Mouse (Mus musculus) hematopoietic stem cell, adult 5-6 weeks (primary cell): ENCODE results near the gene Dcaf6. TPM values are rescaled to one million over a fixed set of nuclear protein-coding genes. Genes with fewer than 3 reads are reported as not detected.
A peak's percentile ranks its signal among the peaks of the same experiment; 100 is the strongest.

Experiments
- ATAC-seq, 2 experiments: fragments of 125-278 bp in 1 of 2; replicated peaks in 1 of 2; 2 replicates each; pipeline ENCODE4 v1.8.0; 2016 to 2017; ENCODE audit warnings: inconsistent platforms in 2 of 2, mild to moderate bottlenecking in 2 of 2, moderate number of reproducible peaks in 2 of 2, low read depth in 1 of 2, moderate TSS enrichment in 1 of 2; ENCODE audit not compliant: low FRiP score in 2 of 2, poor library complexity in 2 of 2, severe bottlenecking in 2 of 2, insufficient read depth in 1 of 2, low TSS enrichment in 1 of 2
- total RNA-seq: library from RNA; stranded (forward); fragments of 172-1452, 232-1000 nt; gene quantifications from 2 replicates; pipeline ENCODE4 v1.2.3, GENCODE M21; 2017

The Dcaf6 gene
- total RNA-seq, 1 experiment from 2014 or later = 19.9 TPM

GRCm38 (mm10) chr1:165301108-165301507, 159.2 kb downstream of the Dcaf6 start:
- peak in 1 of 2 experiments; percentile 45; a peak in 1 of 4 replicates for ATAC-seq

- ATAC-seq = no peak
Measured at GRCm38 (mm10) chr1:165295489-165295888, 164.8 kb downstream of the Dcaf6 start, which contains the start of gene Gpr161. Gpr161 (plus strand) TSS chr1:165295789.

GRCm38 (mm10) chr1:165291606-165292005, 168.7 kb downstream of the Dcaf6 start:
- no peak for ATAC-seq

- ATAC-seq = peak; percentile 49 to 53; a peak in 1 of 4 replicates
Measured at GRCm38 (mm10) chr1:165289831-165290230, 170.4 kb downstream of the Dcaf6 start.

GRCm38 (mm10) chr1:165288165-165288564, 172.1 kb downstream of the Dcaf6 start:
- no peak for ATAC-seq

- ATAC-seq = no peak
Measured at GRCm38 (mm10) chr1:165284096-165284495, 176.2 kb downstream of the Dcaf6 start.

- no peak for ATAC-seq
Measured at GRCm38 (mm10) chr1:165282967-165283345, 177.3 kb downstream of the Dcaf6 start.

GRCm38 (mm10) chr1:165282222-165282966, 177.9 kb downstream of the Dcaf6 start:
- peak; percentile 29 to 60; a peak in 3 of 4 replicates for ATAC-seq

GRCm38 (mm10) chr1:165281351-165282221, 178.7 kb downstream of the Dcaf6 start:
- peak; percentile 14 to 67; a peak in 3 of 4 replicates for ATAC-seq

- ATAC-seq = no peak
Measured at GRCm38 (mm10) chr1:165280741-165281140, 179.5 kb downstream of the Dcaf6 start.

Other genes with a start within 250 kb of the Dcaf6 start
- 66.9 and 76.5 TPM in 2 replicates for gene Tiprl, start 223.5 kb downstream of the Dcaf6 start, total RNA-seq
- gene Gpr161, start 164.7 kb downstream of the Dcaf6 start, total RNA-seq = 3.9 and 4.6 TPM in 2 replicates
- 77.5 and 113 TPM in 2 replicates for gene Mpc2, start 162 bp upstream of the Dcaf6 start, total RNA-seq
- not detected in 2 replicates for gene Adcy10, start 24.7 kb upstream of the Dcaf6 start, total RNA-seq
- gene Mpzl1, start 174.1 kb upstream of the Dcaf6 start, total RNA-seq = 3.6 and 4.3 TPM in 2 replicates
- gene Rcsd1, start 249.3 kb upstream of the Dcaf6 start, total RNA-seq = 132 and 143 TPM in 2 replicates